Mouse (Mus musculus) CD4-positive, CD25-positive, alpha-beta regulatory T cell, adult 9 weeks (primary cell): ENCODE results near the gene Cacng8. TPM values are rescaled to one million over a fixed set of nuclear protein-coding genes. Genes with fewer than 3 reads are reported as not detected.

ENCODE experiments used
- polyA plus RNA-seq: library from polyadenylated mRNA; unstranded; fragments of 100-300 nt; shearing (Covaris generic); gene quantifications from one replicate; pipeline ENCODE4 v1.2.1, GENCODE M21; 2017

The Cacng8 gene
- not detected for polyA plus RNA-seq

GRCm38 (mm10) chr7:3390413-3391080 is at the start of gene Cacng8:
Gene Cacng8 (plus strand): TSS chr7:3390683.

GRCm38 (mm10) chr7:3423895-3424294 is 33.4 kb downstream of the Cacng8 start, which contains the start of gene Cacng6:
Gene Cacng6 (plus strand): TSS chr7:3424195.

Other genes with a start within 250 kb of the Cacng8 start
- gene AU018091, start 221.5 kb upstream of the Cacng8 start, polyA plus RNA-seq: 0.07 TPM
- not detected for gene Nlrp12, start 140.9 kb upstream of the Cacng8 start, polyA plus RNA-seq
- gene Myadm, start 101.6 kb upstream of the Cacng8 start, polyA plus RNA-seq: 5.4 TPM
- gene Prkcg, start 101.5 kb upstream of the Cacng8 start, polyA plus RNA-seq: not detected
- not detected for gene Cacng7, start 57.7 kb upstream of the Cacng8 start, polyA plus RNA-seq
- gene Cacng6, start 33.5 kb downstream of the Cacng8 start, polyA plus RNA-seq: not detected
- gene Tarm1, start 111.9 kb downstream of the Cacng8 start, polyA plus RNA-seq: not detected
- gene Oscar, start 225.5 kb downstream of the Cacng8 start, polyA plus RNA-seq: not detected
- gene Ndufa3, start 226.7 kb downstream of the Cacng8 start, polyA plus RNA-seq: 559 TPM
- 46.3 TPM for gene Tfpt, start 239.2 kb downstream of the Cacng8 start, polyA plus RNA-seq
- gene Prpf31, start 239.3 kb downstream of the Cacng8 start, polyA plus RNA-seq: 98.0 TPM